Mouse (Mus musculus): ENCODE measurements at regions not wholly inside any gene's neighbourhood (a gene's known extent, or its start where the extent isn't known, plus 50 kb on each side); places are given as distances from the start of the nearest gene placed in this dataset.

DNA sequence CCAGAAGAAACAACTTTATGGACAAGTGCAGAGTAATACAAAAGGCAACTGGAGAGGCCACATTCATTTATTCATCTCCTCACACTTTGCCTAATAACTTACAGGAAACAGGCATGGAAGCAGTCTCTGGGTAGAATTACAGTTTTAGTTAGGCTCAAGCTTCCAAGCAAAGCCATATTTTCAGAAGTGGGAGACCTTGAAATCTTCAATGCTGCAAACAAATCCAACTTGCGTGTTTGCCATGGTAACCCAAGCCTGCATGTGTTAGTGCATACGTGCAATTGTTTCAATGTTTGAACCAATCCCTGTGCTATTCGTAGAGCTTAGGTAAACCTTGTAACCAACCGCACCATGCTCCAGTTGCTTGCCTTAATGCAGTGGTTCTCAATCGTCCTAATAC lies 256.3 kb upstream of the Atp10a start:
- Histone ChIP-seq H3K36me3 (ENCODE audit: control insufficient read depth, insufficient read depth) (no peaks in the 10 kb centered on the region), H3K27me3 (ENCODE audit: control insufficient read depth, insufficient read depth, low read length) (no peaks in the 10 kb centered on the region), H3K4me1 (ENCODE audit: control insufficient read depth, insufficient read depth, low read length) (peaks cover 12% of the 10 kb centered on the region), H3K9me3 (replicated peaks; ENCODE audit: control insufficient read depth, low read length) (no peaks in the 10 kb centered on the region), H3K27ac (ENCODE audit: low read length) (peak overlapping the region; percentile 74), H3K4me2 (ENCODE audit: low read depth, low read length) (peak overlapping the region; percentile 80), H3K4me3 (ENCODE audit: low read length) (peak overlapping the region; percentile 82), H3K9ac (ENCODE audit: low read length) (peak overlapping the region; percentile 70)
- 50% methylated on average over 5 of the region's 5 CpGs for WGBS
- no peak for ATAC-seq (replicated peaks; ENCODE audit: extremely low read depth, insufficient read depth, low FRiP score)

DNA sequence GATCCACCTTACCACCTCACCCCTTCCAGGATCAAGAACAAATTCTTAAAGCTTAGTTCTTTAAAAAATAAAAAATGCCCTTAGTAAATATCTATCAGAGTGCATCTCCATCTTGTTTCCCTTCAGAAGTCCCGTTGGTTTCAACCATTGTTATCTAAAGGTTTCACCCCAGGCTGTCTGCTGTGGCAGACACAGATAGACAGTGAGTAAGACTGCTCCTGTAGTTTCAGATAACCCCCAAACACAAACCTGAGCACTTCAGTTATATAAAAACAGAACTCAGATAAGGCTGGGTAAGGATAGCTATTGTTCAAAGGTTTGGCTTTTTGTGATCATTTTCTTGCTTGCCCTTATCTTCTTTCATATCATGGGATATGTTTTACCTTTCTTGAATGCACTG lies 255.4 kb upstream of the Atp10a start:
- no peak overlapping the region for H3K9ac ChIP-seq (ENCODE audit: low read length)
- 12% methylated on average over 1 of the region's 1 CpGs for WGBS

DNA sequence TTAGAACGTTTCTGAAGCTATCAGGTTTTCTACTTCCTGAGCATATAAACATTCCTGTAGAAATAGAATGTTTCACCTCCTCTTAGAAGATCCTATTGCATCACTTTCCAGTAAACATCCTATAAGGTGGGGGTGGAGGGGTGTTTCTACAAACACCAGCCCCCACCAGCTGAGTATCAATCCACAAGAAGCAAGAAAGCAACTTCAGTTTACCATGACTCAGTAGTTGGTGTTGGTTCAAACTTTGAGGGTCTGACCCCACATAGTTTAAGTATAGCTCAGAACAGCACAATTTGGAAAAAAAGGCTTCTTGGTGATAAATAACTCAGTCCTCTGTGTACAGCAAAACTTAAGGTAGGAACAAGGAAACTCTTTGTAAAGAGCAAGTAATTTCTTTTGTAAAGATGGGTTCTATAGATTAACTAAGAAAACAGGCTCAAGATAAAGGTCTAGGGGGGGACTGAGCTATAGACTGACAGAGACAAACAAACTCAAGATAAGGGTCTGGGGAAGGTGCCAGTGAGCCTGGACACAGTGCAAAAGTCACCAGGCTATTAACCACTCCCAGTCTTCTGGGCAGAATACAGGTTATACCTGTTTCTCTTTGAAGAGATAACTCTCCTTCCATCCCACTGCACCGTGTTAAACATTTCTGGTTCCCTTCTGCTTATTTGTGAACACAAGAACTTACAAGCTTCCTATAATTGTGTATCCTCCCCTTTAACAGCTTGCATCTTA lies 218.9 kb upstream of the Atp10a start:
- H3K9me3 ChIP-seq (replicated peaks; ENCODE audit: control insufficient read depth, low read length), result no peaks in the 10 kb centered on the region
- H3K4me3 ChIP-seq (ENCODE audit: low read length), result no peak overlapping the region
- H3K4me2 ChIP-seq (ENCODE audit: low read depth, low read length), result no peak overlapping the region
- H3K36me3 ChIP-seq (ENCODE audit: control insufficient read depth, insufficient read depth), result no peaks in the 10 kb centered on the region
- WGBS, result 30% methylated on average over 2 of the region's 2 CpGs
- no peaks in the 10 kb centered on the region for H3K27me3 ChIP-seq (ENCODE audit: control insufficient read depth, insufficient read depth, low read length)
- no peaks in the 10 kb centered on the region for H3K4me1 ChIP-seq (ENCODE audit: control insufficient read depth, insufficient read depth, low read length)
- ATAC-seq (replicated peaks; ENCODE audit: extremely low read depth, insufficient read depth, low FRiP score), result no peak
- no peak overlapping the region for H3K27ac ChIP-seq (ENCODE audit: low read length)
- no peak overlapping the region for H3K9ac ChIP-seq (ENCODE audit: low read length)

More for the DNA sequence above, 255.4 kb upstream of the Atp10a start:
- Histone ChIP-seq H3K27me3 (ENCODE audit: control insufficient read depth, insufficient read depth, low read length) (no peaks in the 10 kb centered on the region), H3K4me3 (ENCODE audit: low read length) (no peak overlapping the region), H3K9me3 (replicated peaks; ENCODE audit: control insufficient read depth, low read length) (no peaks in the 10 kb centered on the region), H3K36me3 (ENCODE audit: control insufficient read depth, insufficient read depth) (no peaks in the 10 kb centered on the region), H3K27ac (ENCODE audit: low read length) (no peak overlapping the region), H3K4me1 (ENCODE audit: control insufficient read depth, insufficient read depth, low read length) (peaks cover 12% of the 10 kb centered on the region), H3K4me2 (ENCODE audit: low read depth, low read length) (no peak overlapping the region)
- no peak for ATAC-seq (replicated peaks; ENCODE audit: extremely low read depth, insufficient read depth, low FRiP score)

DNA sequence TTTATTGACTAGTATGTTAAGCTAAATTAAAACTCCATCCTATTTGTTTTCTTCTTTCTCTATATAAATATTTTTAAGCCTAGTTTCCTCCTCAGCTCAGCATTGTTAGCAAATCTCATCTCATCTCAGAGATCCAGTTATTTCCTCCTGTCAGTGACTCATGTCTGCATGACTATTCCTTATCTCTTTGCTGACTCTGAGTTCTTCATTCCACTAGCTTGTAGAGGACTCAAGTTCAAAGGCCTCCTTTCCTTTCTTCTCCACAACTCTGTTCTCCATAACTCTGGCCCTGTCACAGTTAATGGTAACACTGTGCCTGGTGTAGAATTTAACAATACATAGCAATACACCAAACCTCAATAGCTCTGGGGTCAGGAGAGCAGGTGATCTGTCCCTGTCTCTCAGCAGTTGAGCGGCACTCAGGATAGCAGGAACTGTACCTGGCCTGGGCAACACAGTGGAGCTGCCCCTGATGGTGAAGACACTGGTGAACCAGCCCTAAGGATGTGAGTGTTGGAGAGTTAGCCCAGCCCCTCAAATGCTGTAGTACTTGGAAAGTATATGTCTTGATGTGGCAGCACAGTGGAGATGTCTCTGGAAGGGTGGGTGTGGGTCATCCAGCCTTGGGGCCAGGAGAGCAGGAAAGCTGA lies 213.3 kb upstream of the Atp10a start:
- Histone ChIP-seq H3K9me3 (replicated peaks; ENCODE audit: control insufficient read depth, low read length) (no peaks in the 10 kb centered on the region), H3K9ac (ENCODE audit: low read length) (no peak overlapping the region), H3K4me2 (ENCODE audit: low read depth, low read length) (no peak overlapping the region), H3K27ac (ENCODE audit: low read length) (no peak overlapping the region), H3K4me1 (ENCODE audit: control insufficient read depth, insufficient read depth, low read length) (no peaks in the 10 kb centered on the region), H3K27me3 (ENCODE audit: control insufficient read depth, insufficient read depth, low read length) (no peaks in the 10 kb centered on the region), H3K36me3 (ENCODE audit: control insufficient read depth, insufficient read depth) (no peaks in the 10 kb centered on the region), H3K4me3 (ENCODE audit: low read length) (no peak overlapping the region)
- 91% methylated on average over 1 of the region's 1 CpGs for WGBS
- ATAC-seq (replicated peaks; ENCODE audit: extremely low read depth, insufficient read depth, low FRiP score), result no peak

DNA sequence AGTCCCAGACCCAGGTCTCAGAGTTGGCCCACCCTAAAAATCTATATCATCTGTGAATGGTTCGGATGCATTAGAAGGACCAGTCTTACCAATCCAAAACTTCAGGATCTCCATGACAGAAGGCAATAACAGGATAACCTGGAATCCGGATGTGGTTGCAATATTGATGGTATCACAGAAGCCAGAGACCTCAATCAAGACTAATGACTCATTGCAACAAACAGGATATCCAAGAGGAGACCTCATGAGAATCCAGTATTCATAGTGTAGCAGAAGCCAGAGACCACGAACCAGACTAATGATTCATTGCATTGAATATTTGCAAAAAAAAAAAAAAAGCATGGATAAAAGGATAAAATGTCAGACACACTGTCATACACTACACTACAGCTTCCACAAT lies 212.7 kb upstream of the Atp10a start:
- no peak for ATAC-seq (replicated peaks; ENCODE audit: extremely low read depth, insufficient read depth, low FRiP score)
- Histone ChIP-seq H3K4me1 (ENCODE audit: control insufficient read depth, insufficient read depth, low read length) (no peaks in the 10 kb centered on the region), H3K27me3 (ENCODE audit: control insufficient read depth, insufficient read depth, low read length) (no peaks in the 10 kb centered on the region), H3K4me2 (ENCODE audit: low read depth, low read length) (no peak overlapping the region), H3K27ac (ENCODE audit: low read length) (no peak overlapping the region), H3K9ac (ENCODE audit: low read length) (no peak overlapping the region), H3K9me3 (replicated peaks; ENCODE audit: control insufficient read depth, low read length) (no peaks in the 10 kb centered on the region), H3K36me3 (ENCODE audit: control insufficient read depth, insufficient read depth) (no peaks in the 10 kb centered on the region), H3K4me3 (ENCODE audit: low read length) (no peak overlapping the region)
- 67% methylated on average over 3 of the region's 3 CpGs for WGBS

- H3K27ac ChIP-seq (ENCODE audit: low read length), result no peak overlapping the region
- H3K27me3 ChIP-seq (ENCODE audit: control insufficient read depth, insufficient read depth, low read length), result no peaks in the 10 kb centered on the region
- no peaks in the 10 kb centered on the region for H3K4me1 ChIP-seq (ENCODE audit: control insufficient read depth, insufficient read depth, low read length)
- no peak overlapping the region for H3K9ac ChIP-seq (ENCODE audit: low read length)
- no peak overlapping the region for H3K4me3 ChIP-seq (ENCODE audit: low read length)
- no peak for ATAC-seq (replicated peaks; ENCODE audit: extremely low read depth, insufficient read depth, low FRiP score)
- no peaks in the 10 kb centered on the region for H3K36me3 ChIP-seq (ENCODE audit: control insufficient read depth, insufficient read depth)
- 71% methylated on average over 1 of the region's 1 CpGs for WGBS
- no peaks in the 10 kb centered on the region for H3K9me3 ChIP-seq (replicated peaks; ENCODE audit: control insufficient read depth, low read length)
- H3K4me2 ChIP-seq (ENCODE audit: low read depth, low read length), result no peak overlapping the region
These were observed 210.2 kb upstream of the Atp10a start for GRCm38 (mm10) chr7:58445781-58446180.

DNA sequence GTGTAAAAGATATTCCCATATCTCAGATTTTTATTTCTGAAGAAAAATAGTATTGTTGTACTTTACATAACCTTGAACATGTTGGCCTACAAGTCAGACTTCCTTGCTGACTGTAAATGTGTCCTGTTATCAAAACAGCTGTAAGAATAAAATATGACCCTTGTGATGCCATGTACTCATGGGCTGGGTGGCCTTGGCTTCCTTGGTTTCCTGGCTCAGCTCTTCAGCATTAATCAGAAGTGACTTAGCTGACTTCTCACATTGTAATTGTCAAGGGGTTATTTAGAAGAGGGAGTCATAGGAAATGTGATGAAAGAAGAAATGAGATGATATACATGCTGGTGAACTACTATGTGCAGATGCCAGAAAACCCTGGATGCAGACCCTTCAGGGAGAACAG lies 209.7 kb upstream of the Atp10a start:
- Histone ChIP-seq H3K27ac (ENCODE audit: low read length) (no peak overlapping the region), H3K36me3 (ENCODE audit: control insufficient read depth, insufficient read depth) (no peaks in the 10 kb centered on the region), H3K27me3 (ENCODE audit: control insufficient read depth, insufficient read depth, low read length) (no peaks in the 10 kb centered on the region), H3K9me3 (replicated peaks; ENCODE audit: control insufficient read depth, low read length) (no peaks in the 10 kb centered on the region), H3K9ac (ENCODE audit: low read length) (no peak overlapping the region), H3K4me1 (ENCODE audit: control insufficient read depth, insufficient read depth, low read length) (no peaks in the 10 kb centered on the region), H3K4me3 (ENCODE audit: low read length) (no peak overlapping the region), H3K4me2 (ENCODE audit: low read depth, low read length) (no peak overlapping the region)
- ATAC-seq (replicated peaks; ENCODE audit: extremely low read depth, insufficient read depth, low FRiP score), result no peak

GRCm38 (mm10) chr7:58448727-58449126 lies 207.2 kb upstream of the Atp10a start:
- no peak overlapping the region for H3K4me2 ChIP-seq (ENCODE audit: low read depth, low read length)
- H3K36me3 ChIP-seq (ENCODE audit: control insufficient read depth, insufficient read depth), result no peaks in the 10 kb centered on the region
- 60% methylated on average over 3 of the region's 3 CpGs for WGBS
- no peaks in the 10 kb centered on the region for H3K27me3 ChIP-seq (ENCODE audit: control insufficient read depth, insufficient read depth, low read length)
- no peak overlapping the region for H3K9ac ChIP-seq (ENCODE audit: low read length)
- ATAC-seq (replicated peaks; ENCODE audit: extremely low read depth, insufficient read depth, low FRiP score), result peak; percentile 55
- no peak overlapping the region for H3K27ac ChIP-seq (ENCODE audit: low read length)
- no peaks in the 10 kb centered on the region for H3K4me1 ChIP-seq (ENCODE audit: control insufficient read depth, insufficient read depth, low read length)
- no peak overlapping the region for H3K4me3 ChIP-seq (ENCODE audit: low read length)
- 0 out of 2 replicates have a peak, but pooled peaks cover 5% of the 10 kb centered on the region for H3K9me3 ChIP-seq (replicated peaks; ENCODE audit: control insufficient read depth, low read length)

GRCm38 (mm10) chr7:58451981-58452380 lies 204.0 kb upstream of the Atp10a start:
- Histone ChIP-seq H3K4me1 (ENCODE audit: control insufficient read depth, insufficient read depth, low read length) (no peaks in the 10 kb centered on the region), H3K27ac (ENCODE audit: low read length) (no peak overlapping the region), H3K36me3 (ENCODE audit: control insufficient read depth, insufficient read depth) (no peaks in the 10 kb centered on the region), H3K27me3 (ENCODE audit: control insufficient read depth, insufficient read depth, low read length) (no peaks in the 10 kb centered on the region), H3K4me2 (ENCODE audit: low read depth, low read length) (no peak overlapping the region), H3K4me3 (ENCODE audit: low read length) (no peak overlapping the region), H3K9me3 (replicated peaks; ENCODE audit: control insufficient read depth, low read length) (0 out of 2 replicates have a peak, but pooled peaks cover 5% of the 10 kb centered on the region), H3K9ac (ENCODE audit: low read length) (no peak overlapping the region)
- WGBS, result 47% methylated on average over 1 of the region's 1 CpGs
- ATAC-seq (replicated peaks; ENCODE audit: extremely low read depth, insufficient read depth, low FRiP score), result no peak
